Mouse (Mus musculus): ENCODE data around the gene Nol10.

DNA sequence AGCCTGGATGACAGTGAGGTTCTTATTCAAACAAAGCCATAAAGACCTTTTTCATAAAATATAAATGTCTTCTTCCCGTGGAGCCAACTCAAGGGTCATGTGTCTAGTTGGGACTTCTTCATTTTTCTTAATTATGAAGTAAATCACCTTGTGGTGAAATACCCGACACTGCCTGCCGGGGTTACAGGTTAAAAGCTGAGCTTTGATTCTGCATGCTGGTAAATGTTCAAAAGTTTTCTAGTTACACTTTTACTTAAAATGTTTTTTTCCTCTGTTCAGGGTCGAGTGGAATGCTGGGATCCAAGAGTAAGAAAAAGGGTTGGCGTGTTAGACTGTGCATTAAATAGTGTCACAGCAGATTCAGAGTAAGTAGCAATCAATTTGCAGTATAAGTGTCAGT lies 14.1 kb downstream of the Nol10 start:
- TF ChIP-seq POLR2A (IDR thresholded peaks at IDR 0.05; ENCODE audit: borderline replicate concordance, low read depth, low read length) (no peak), CTCF (IDR thresholded peaks at IDR 0.05; ENCODE audit: low read depth, low read length) (no peak)

Measured in bone marrow macrophage, adult 2 months (primary cell).